Mouse (Mus musculus): Measurements from ENCODE around the gene Mip.
"Not testable (repeated sequence)": the region's sequence is repeated elsewhere in the genome, so short reads cannot be mapped to it uniquely, and the experiment has no call there.

Gene Mip

GRCm38 (mm10) chr10:128225538-128225937, at the start of gene Mip:
Gene Mip (plus strand): TSS chr10:128225838.
- DNase-seq: no peak

- peak; percentile 70 to 75 for DNase-seq
Measured at GRCm38 (mm10) chr10:128175996-128176755, 49.5 kb upstream of the Mip start.

- DNase-seq: no peak
Measured at GRCm38 (mm10) chr10:128177316-128177715, 48.3 kb upstream of the Mip start.

GRCm38 (mm10) chr10:128179989-128180388, 45.6 kb upstream of the Mip start, which contains the start of gene Rbms2:
Gene Rbms2 (minus strand): TSS chr10:128180297.
- peak; percentile 30 to 43 for DNase-seq

GRCm38 (mm10) chr10:128184296-128184695, 41.3 kb upstream of the Mip start:
- no peak for DNase-seq

GRCm38 (mm10) chr10:128185277-128185940, 40.2 kb upstream of the Mip start:
- peak in 1 of 2 experiments; percentile 21 for DNase-seq

GRCm38 (mm10) chr10:128185959-128186358, 39.7 kb upstream of the Mip start:
- peak; percentile 69 to 87 for DNase-seq

- no peak for DNase-seq
Measured at GRCm38 (mm10) chr10:128187181-128187605, 38.4 kb upstream of the Mip start.

GRCm38 (mm10) chr10:128188242-128188877, 37.3 kb upstream of the Mip start:
- DNase-seq: peak; percentile 58 to 86

- no peak for DNase-seq
Measured at GRCm38 (mm10) chr10:128191472-128191871, 34.2 kb upstream of the Mip start.

GRCm38 (mm10) chr10:128192030-128192766, 33.4 kb upstream of the Mip start:
- not testable (repeated sequence) for DNase-seq

- no peak for DNase-seq
Measured at GRCm38 (mm10) chr10:128193113-128193512, 32.5 kb upstream of the Mip start.

GRCm38 (mm10) chr10:128194024-128194550, 31.6 kb upstream of the Mip start, which contains the start of gene Gls2:
Gene Gls2 (plus strand): TSS chr10:128194457.
- DNase-seq: peak; percentile 95 to 97

GRCm38 (mm10) chr10:128194551-128195461, 30.8 kb upstream of the Mip start:
- no peak for DNase-seq

- DNase-seq: no peak
Measured at GRCm38 (mm10) chr10:128201856-128202255, 23.8 kb upstream of the Mip start.

- DNase-seq: no peak
Measured at GRCm38 (mm10) chr10:128204941-128205340, 20.7 kb upstream of the Mip start.

- DNase-seq: no peak
Measured at GRCm38 (mm10) chr10:128208326-128208725, 17.3 kb upstream of the Mip start.

GRCm38 (mm10) chr10:128209311-128210009, 16.2 kb upstream of the Mip start:
- no peak for DNase-seq

GRCm38 (mm10) chr10:128210131-128210530, 15.5 kb upstream of the Mip start:
- no peak for DNase-seq

- peak in 1 of 2 experiments; percentile 11 for DNase-seq
Measured at GRCm38 (mm10) chr10:128210954-128211353, 14.7 kb upstream of the Mip start.

Measured in kidney, adult 8-10 months (tissue).